Mouse (Mus musculus) embryonic facial prominence, embryonic 13.5 days (tissue): ENCODE measurements around the gene Fam50b. TPM values are rescaled to one million over a fixed set of nuclear protein-coding genes. Genes with fewer than 3 reads are reported as not detected.

Experiments used
- ATAC-seq: fragments of 200-750 bp; cut with Nextera tagmentation; 2 replicates; pipeline ENCODE4 v1.8.0; 2017; ENCODE audit warnings: low read depth; ENCODE audit not compliant: insufficient number of reproducible peaks, insufficient read depth, low FRiP score, low TSS enrichment
- H3K27ac ChIP-seq: fragments of 300-500 bp; sonication (generic); 2 replicates; pipeline ENCODE4 v1.5.1; 2015; ENCODE audit warnings: moderate library complexity, mild to moderate bottlenecking, inconsistent platforms
- H3K27me3 ChIP-seq: fragments of 300-500 bp; sonication (generic); 2 replicates; pipeline ENCODE4 v1.6.1; 2015; ENCODE audit warnings: mild to moderate bottlenecking, inconsistent platforms
- H3K36me3 ChIP-seq: fragments of 300-500 bp; sonication (generic); 2 replicates; pipeline ENCODE4 v1.6.1; 2015; ENCODE audit warnings: mild to moderate bottlenecking, inconsistent platforms
- H3K4me1 ChIP-seq: fragments of 300-500 bp; sonication (generic); 2 replicates; pipeline ENCODE4 v1.6.1; 2015; ENCODE audit warnings: inconsistent platforms
- H3K4me2 ChIP-seq: fragments of 300-500 bp; sonication (generic); 2 replicates; pipeline ENCODE4 v1.6.1; 2015; ENCODE audit warnings: moderate library complexity, mild to moderate bottlenecking, inconsistent platforms
- H3K4me3 ChIP-seq: fragments of 300-500 bp; sonication (generic); 2 replicates; pipeline ENCODE4 v1.5.1; 2015; ENCODE audit warnings: mild to moderate bottlenecking, inconsistent platforms
- H3K9ac ChIP-seq: fragments of 300-500 bp; sonication (generic); 2 replicates; pipeline ENCODE4 v1.6.1; 2015; ENCODE audit warnings: mild to moderate bottlenecking, inconsistent platforms
- H3K9me3 ChIP-seq: fragments of 300-500 bp; sonication (generic); 2 replicates; pipeline ENCODE4 v1.6.1; 2016; ENCODE audit warnings: inconsistent platforms
- WGBS: fragments of 180-500 bp; shearing (Covaris S2); methylation state at CpG from one replicate; pipeline ENCODE4 v1.1.7; 2015; ENCODE audit warnings: mixed read lengths; 5-methylcytosine and 5-hydroxymethylcytosine counted together
- polyA plus RNA-seq: library from polyadenylated mRNA; unstranded; fragments of >200 nt; fragmentation: Nextera tagmentation; extraction: Ambion mirVana; gene quantifications from 2 replicates; pipeline ENCODE4 v1.2.1, GENCODE M21; 2015

Gene Fam50b
- polyA plus RNA-seq, 1 experiment from 2014 or later = not detected

DNA sequence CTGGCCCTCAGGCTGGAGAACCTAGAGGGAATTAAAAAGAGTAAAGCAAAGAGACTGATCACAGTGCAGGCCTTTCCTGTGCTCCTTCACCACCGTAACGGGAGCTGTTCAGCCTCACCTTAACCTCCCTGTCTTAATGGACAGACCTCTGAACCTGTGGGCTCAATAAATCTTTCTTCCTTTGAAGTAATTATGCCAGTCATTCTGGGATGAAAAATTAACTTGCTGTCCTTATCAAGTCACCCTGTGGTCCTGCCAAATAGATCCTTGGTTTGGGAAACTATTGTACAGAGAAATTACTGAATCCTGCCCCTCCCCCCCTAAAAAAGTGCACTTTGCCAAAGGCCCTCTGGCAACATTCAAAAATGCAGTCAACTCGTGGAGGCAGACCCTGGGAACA, 4.4 kb downstream of the Fam50b start:
- no peaks in the 10 kb centered on the region for H3K36me3 ChIP-seq
- peaks cover 21% of the 10 kb centered on the region for H3K4me1 ChIP-seq
- H3K4me3 ChIP-seq = no peak overlapping the region
- H3K27me3 ChIP-seq = no peaks in the 10 kb centered on the region
- no peak for ATAC-seq
- H3K9ac ChIP-seq = no peak overlapping the region
- no peak overlapping the region for H3K27ac ChIP-seq
- no peaks in the 10 kb centered on the region for H3K9me3 ChIP-seq
- H3K4me2 ChIP-seq = no peak overlapping the region
- 58% methylated on average over 3 of the region's 3 CpGs for WGBS

DNA sequence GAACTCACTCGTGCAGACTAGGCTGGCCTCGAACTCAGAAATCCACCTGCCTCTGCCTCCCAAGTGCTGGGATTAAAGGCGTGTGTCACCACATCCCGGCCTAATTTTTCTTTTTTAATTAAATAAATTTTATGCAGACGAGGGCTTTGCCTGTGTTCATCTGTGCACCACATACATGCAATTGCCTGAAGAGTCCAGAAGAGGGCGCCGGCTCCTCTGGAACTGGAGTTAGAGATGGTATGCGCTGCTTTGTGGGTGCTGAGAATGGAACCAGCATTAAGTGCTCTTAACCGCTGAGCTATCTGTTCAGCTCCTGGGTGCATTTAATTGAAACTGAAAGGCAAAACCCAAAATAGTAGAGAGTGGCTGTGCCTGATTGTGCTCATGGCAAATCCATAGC, 6.6 kb downstream of the Fam50b start:
- H3K9ac ChIP-seq = no peak overlapping the region
- H3K27ac ChIP-seq = no peak overlapping the region
- no peaks in the 10 kb centered on the region for H3K9me3 ChIP-seq
- peaks cover 12% of the 10 kb centered on the region; the same call in 1 of the 2 replicates for H3K4me1 ChIP-seq
- no peaks in the 10 kb centered on the region for H3K27me3 ChIP-seq
- no peak overlapping the region for H3K4me3 ChIP-seq
- ATAC-seq = no peak
- 82% methylated on average over 9 of the region's 9 CpGs for WGBS
- H3K36me3 ChIP-seq = no peaks in the 10 kb centered on the region
- no peak overlapping the region for H3K4me2 ChIP-seq

DNA sequence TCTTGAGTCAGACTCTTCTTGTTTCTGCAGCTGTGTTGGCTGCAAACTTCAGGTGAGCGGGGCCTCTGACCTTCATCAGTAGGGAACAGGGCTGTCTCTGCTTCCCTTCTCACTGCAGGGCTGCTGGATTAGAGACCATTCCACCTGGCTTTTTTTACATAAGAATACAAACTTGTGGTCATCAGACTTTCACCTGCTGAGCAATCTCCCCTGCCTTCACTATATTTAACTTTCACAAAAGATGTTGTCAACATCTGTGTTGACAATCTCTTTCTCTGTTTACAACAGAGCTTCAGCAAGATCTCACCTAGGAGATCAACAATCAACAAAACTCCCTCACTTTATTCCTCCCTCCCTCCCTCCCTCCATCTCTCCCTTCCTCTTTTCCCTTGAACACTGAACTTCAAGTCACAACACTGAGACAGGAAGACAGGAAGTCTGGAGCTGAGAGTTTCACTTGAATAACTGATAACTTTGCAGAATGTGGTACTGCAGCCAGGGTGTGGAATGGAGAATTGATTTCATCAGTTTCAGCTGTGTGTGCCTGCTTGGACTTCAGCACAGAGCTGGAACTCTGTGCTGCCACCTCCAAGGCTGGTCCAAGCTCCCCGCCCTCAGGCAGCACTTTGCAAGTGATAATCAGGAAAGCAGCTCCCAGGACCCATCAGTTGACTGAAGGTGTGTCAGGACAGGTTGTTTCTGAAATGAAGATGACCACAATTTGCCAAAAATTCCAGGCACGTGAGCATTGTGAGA, 7.3 kb downstream of the Fam50b start:
- H3K4me3 ChIP-seq = no peak overlapping the region
- H3K27ac ChIP-seq = no peak overlapping the region
- H3K4me1 ChIP-seq = peaks cover 12% of the 10 kb centered on the region; the same call in 1 of the 2 replicates
- H3K9me3 ChIP-seq = 0 out of 2 replicates have a peak, but pooled peaks cover 3% of the 10 kb centered on the region
- H3K4me2 ChIP-seq = no peak overlapping the region
- 64% methylated on average over 3 of the region's 3 CpGs for WGBS
- H3K27me3 ChIP-seq = no peaks in the 10 kb centered on the region
- no peaks in the 10 kb centered on the region for H3K36me3 ChIP-seq
- H3K9ac ChIP-seq = no peak overlapping the region
- ATAC-seq = no peak

DNA sequence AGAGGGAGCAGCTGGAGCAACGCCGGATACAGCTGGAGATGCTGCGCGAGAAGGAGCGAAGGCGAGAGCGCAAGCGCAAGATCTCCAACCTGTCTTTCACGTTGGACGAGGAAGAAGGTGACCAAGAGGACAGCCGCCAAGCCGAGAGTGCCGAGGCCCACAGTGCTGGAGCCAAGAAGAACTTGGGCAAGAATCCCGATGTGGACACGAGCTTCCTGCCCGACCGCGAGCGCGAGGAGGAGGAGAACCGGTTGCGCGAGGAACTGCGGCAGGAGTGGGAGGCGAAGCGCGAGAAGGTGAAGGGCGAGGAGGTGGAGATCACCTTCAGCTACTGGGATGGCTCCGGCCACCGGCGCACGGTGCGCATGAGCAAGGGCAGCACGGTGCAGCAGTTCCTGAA, 12.2 kb downstream of the Fam50b start:
- Histone ChIP-seq H3K9me3 (peaks cover 10% of the 10 kb centered on the region; the same call in 1 of the 2 replicates), H3K27ac (no peak overlapping the region), H3K4me2 (no peak overlapping the region), H3K4me1 (peaks cover 12% of the 10 kb centered on the region; the same call in 1 of the 2 replicates), H3K36me3 (no peaks in the 10 kb centered on the region), H3K27me3 (no peaks in the 10 kb centered on the region), H3K9ac (no peak overlapping the region), H3K4me3 (no peak overlapping the region)
- ATAC-seq = no peak
- 95% methylated on average over 34 of the region's 34 CpGs for WGBS

DNA sequence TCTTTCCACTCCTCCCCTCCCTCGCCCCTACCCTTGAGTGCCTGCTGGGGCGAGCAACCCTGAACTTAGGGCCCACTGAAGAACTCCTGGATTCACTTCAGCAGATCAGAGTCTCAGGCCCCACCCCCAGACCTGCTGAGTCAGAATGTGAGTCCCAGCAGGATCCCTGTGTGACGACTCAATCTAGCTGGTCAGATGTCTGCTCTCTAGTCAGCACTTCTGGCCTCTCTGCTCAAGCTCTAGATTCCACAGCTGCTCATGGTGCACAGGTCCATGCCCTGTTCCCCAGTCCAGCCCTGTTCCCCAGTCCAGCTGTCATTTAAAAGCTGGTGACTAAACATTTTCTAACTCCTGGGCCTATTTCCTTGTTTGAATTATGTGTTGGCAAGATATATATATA, 13.9 kb downstream of the Fam50b start:
- ATAC-seq = no peak
- WGBS = 55% methylated on average over 3 of the region's 3 CpGs
- no peaks in the 10 kb centered on the region for H3K27me3 ChIP-seq
- no peaks in the 10 kb centered on the region for H3K36me3 ChIP-seq
- H3K4me3 ChIP-seq = no peak overlapping the region
- no peak overlapping the region for H3K4me2 ChIP-seq
- peaks cover 10% of the 10 kb centered on the region; the same call in 1 of the 2 replicates for H3K9me3 ChIP-seq
- no peak overlapping the region for H3K27ac ChIP-seq
- peaks cover 5% of the 10 kb centered on the region; the same call in 1 of the 2 replicates for H3K4me1 ChIP-seq
- H3K9ac ChIP-seq = no peak overlapping the region

DNA sequence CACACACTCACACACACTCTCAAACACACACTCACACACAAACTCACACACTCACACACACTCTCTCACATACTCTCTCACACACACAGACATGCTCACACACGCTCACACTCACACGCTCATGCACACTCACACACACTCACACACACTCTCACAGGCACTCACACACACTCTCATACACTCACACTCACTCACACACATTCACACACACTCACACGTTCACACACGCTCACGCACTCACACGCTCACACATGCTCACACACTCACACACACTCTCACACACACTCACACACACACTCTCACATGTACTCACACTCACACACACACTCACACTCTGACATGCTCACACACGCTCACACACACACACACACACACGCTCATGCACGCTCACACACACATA, 24.6 kb downstream of the Fam50b start:
- no peaks in the 10 kb centered on the region for H3K27me3 ChIP-seq
- WGBS = 95% methylated on average over 9 of the region's 9 CpGs
- H3K4me2 ChIP-seq = no peak overlapping the region
- H3K4me1 ChIP-seq = peaks cover 14% of the 10 kb centered on the region
- no peaks in the 10 kb centered on the region for H3K9me3 ChIP-seq
- no peak for ATAC-seq
- H3K27ac ChIP-seq = no peak overlapping the region
- H3K9ac ChIP-seq = no peak overlapping the region
- no peak overlapping the region for H3K4me3 ChIP-seq
- no peaks in the 10 kb centered on the region for H3K36me3 ChIP-seq

DNA sequence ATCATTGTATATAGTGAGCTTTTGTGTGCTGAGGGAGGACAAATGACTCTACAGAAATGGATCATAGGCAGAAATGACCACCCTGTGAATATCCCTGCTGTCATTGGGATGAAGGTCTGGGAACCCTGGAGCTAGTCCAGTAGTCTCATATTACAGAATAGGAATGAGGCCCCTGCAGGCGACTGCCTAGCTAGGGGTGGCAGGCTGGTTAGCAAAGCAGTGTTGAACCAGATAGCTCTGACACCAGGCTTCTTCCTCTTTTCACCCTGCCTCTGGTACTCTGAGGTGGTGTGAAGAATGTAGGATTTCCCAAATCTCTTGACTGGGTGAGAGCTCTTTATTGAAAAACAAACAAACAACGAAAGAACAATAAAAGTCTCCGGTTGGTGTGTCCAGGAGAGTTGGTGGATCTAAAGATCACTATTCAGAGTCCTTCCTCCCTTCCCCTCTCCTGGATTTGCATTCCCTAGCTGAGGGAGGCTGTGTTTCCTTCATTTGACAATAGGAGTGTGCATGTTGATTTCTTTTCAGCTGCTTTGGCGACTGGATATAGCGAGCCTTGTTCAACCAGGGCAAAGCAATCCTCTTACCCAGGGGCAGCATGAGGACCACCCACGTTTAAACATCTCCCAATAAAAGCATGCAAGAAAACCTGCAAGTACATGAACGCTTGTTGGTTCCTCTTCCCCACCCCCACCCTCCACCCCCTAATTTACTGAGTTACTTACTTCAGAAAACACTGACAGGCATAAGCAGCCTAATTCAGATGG, 26.1 kb downstream of the Fam50b start:
- H3K36me3 ChIP-seq = no peaks in the 10 kb centered on the region
- H3K9ac ChIP-seq = no peak overlapping the region
- H3K27ac ChIP-seq = peak overlapping the region; percentile 64
- ATAC-seq = no peak
- H3K4me1 ChIP-seq = peaks cover 14% of the 10 kb centered on the region
- no peaks in the 10 kb centered on the region for H3K27me3 ChIP-seq
- H3K4me3 ChIP-seq = no peak overlapping the region
- H3K9me3 ChIP-seq = no peaks in the 10 kb centered on the region
- WGBS = 9% methylated on average over 7 of the region's 7 CpGs
- peak overlapping the region; percentile 18 for H3K4me2 ChIP-seq

DNA sequence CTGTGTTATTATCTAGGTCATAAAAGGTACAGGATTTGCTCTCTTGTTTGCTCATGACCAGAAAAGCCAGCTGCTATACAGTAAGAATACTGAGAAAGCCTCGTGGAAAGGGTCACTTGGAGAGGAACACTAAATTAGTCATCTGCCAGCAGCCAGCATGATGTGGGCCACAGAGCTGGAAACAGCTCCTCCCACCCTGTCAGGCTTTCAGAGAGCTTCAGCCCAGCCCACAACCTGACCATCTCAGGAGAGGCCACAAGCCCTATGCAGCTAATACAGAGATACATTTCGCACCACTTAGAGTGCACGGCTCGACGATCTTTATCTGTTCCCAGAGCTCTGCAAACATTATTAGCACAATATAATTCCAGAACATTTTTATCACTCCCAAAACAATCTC, 27.5 kb downstream of the Fam50b start:
- Histone ChIP-seq H3K4me2 (no peak overlapping the region), H3K27ac (no peak overlapping the region), H3K27me3 (no peaks in the 10 kb centered on the region), H3K4me3 (no peak overlapping the region), H3K36me3 (no peaks in the 10 kb centered on the region), H3K9ac (no peak overlapping the region), H3K9me3 (no peaks in the 10 kb centered on the region), H3K4me1 (peaks cover 14% of the 10 kb centered on the region)
- WGBS = 64% methylated on average over 5 of the region's 5 CpGs
- ATAC-seq = no peak

DNA sequence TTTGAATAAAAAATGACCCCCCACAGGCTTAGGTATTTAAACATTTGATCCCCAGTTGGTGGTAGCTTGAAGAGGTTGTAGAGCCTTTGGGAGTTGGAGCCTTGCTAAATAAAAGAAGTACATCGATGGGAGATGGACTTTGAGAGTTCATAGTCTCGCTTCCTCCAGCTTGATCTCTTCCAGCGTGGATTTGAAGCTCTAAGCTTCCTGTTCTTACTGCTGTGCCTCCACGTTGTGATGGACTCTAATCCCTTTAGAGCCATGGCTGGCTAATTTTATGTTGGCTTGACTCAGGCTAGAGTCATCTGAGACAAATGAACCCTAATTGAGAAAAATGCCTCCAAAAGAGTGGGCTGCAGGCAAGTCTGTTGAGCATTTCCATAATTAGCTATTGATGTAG, 28.2 kb downstream of the Fam50b start:
- no peak overlapping the region for H3K9ac ChIP-seq
- H3K4me1 ChIP-seq = peaks cover 14% of the 10 kb centered on the region
- H3K4me3 ChIP-seq = no peak overlapping the region
- H3K36me3 ChIP-seq = no peaks in the 10 kb centered on the region
- WGBS = 60% methylated on average over 4 of the region's 4 CpGs
- H3K4me2 ChIP-seq = no peak overlapping the region
- no peaks in the 10 kb centered on the region for H3K27me3 ChIP-seq
- ATAC-seq = no peak
- no peak overlapping the region for H3K27ac ChIP-seq
- no peaks in the 10 kb centered on the region for H3K9me3 ChIP-seq

DNA sequence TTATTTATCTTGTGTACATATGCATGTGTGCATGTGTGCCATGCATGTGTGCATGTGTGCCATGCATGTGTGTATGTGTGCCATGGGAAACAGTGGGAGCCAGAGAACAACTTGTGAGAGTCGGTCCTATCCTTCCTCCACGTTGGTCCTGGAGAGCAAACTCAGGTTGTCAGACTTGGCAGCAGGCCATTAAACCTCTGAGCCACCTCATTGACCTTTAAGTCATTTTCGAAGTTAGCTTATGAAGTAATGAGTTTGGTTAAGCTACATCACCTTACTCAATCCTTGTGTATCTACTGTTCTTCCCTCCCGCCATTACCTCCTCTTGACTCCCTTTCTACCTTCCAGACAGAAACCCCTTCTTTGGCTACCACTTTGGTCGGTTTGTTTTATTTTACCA, 30.6 kb downstream of the Fam50b start:
- no peak for ATAC-seq
- no peaks in the 10 kb centered on the region for H3K9me3 ChIP-seq
- H3K4me2 ChIP-seq = no peak overlapping the region
- H3K4me1 ChIP-seq = peaks cover 9% of the 10 kb centered on the region
- 87% methylated on average over 5 of the region's 5 CpGs for WGBS
- H3K4me3 ChIP-seq = no peak overlapping the region
- H3K36me3 ChIP-seq = no peaks in the 10 kb centered on the region
- H3K27me3 ChIP-seq = no peaks in the 10 kb centered on the region
- H3K27ac ChIP-seq = no peak overlapping the region
- no peak overlapping the region for H3K9ac ChIP-seq

DNA sequence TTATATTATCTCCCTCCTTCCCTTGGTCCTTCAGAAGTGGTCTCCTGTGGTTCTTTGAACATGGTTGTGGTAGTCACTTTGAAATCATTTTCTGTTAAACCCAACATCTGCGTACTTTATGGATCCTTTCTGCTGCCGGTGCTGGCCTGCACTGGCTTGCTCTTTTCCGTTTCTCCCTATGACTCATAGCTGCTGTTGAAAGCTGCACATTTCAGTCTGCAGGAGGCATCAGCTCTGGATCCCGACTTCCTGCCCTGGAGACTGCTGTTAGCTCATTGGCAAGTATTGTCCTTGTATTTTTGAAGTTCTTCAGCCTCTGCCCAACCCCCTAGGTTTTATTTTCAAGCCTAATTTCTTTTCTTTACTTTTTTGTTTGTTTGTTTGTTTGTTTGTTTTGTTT, 31.9 kb downstream of the Fam50b start:
- Histone ChIP-seq H3K4me3 (no peak overlapping the region), H3K27ac (no peak overlapping the region), H3K9ac (no peak overlapping the region), H3K4me1 (no peaks in the 10 kb centered on the region; the same call in 1 of the 2 replicates), H3K36me3 (no peaks in the 10 kb centered on the region), H3K9me3 (no peaks in the 10 kb centered on the region), H3K27me3 (no peaks in the 10 kb centered on the region), H3K4me2 (no peak overlapping the region)
- WGBS = 58% methylated on average over 4 of the region's 4 CpGs
- no peak for ATAC-seq
